Mouse (Mus musculus): ENCODE data around the gene BB287469.
A peak's percentile ranks its signal among the peaks of the same experiment; 100 is the strongest.
"Not testable (repeated sequence)": the region's sequence is repeated elsewhere in the genome, so short reads cannot be mapped to it uniquely, and the experiment has no call there.

Gene BB287469

DNA sequence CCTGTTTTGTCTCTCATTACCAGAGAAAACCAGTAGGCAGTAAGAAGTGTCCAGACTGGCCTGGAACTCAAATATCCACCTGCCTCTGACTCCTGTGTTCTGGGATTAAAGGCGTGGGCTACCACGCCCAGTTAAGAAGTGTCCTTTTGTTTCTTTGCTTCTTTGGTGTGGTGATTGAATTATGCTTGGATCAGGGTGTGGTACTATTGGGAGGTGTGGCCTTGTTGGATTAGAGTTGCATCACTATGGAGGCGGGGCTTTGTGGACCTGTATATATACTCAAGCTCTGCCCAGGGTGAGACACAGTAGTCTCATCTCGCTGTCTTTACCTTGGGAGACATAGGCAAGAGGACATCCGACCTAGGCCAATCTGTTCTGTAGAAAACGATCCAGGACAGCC, at the start of gene BB287469:
Gene BB287469 (plus strand): TSS at position 301 of the 400 bp plus-strand sequence.
- DNase-seq, result not testable (repeated sequence)

DNA sequence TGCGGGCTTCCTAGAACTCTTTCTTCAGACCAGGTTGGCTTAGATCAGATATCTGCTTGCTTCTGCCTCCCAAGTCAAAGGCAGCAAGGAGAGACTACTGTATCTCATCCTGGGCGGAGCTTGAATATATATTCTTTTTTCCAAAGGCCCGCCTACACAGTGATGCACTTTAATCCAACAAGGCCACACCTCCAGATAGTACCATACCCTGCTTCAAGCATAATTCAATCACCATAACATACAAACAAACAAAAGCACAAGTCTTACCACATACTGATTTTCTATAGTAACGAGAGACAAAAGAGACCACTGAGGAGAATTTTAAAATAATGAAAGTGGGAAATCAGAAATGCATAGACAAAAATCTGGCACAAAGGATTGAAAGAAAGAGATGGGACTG, 40.7 kb upstream of the BB287469 start, which contains the start of gene Gm21319:
Gene Gm21319 (minus strand): TSS at position 101 of the 400 bp plus-strand sequence.
- DNase-seq, result not testable (repeated sequence)

DNA sequence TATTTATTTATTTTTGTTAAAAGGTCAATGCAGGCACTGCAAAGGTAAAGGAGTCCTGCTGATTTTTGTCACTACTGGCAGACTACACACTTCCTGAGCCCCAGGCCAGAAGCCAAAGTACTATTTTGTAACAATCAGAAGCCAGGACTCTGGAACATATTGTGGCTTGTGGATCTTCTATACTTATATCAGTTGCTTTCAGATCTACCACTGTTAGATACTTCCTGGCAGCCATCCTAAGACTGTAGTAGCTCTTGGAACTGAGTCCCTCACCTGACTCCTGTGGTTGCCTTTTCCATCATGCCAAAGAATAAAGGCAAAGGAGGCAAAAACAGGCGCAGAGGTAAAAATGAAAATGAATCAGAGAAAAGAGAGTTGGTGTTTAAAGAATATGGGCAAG, 21.2 kb upstream of the BB287469 start, which contains the start of gene Gm21936:
Gene Gm21936 (plus strand): TSS at position 301 of the 400 bp plus-strand sequence.
- not testable (repeated sequence) for DNase-seq

GRCm38 (mm10) chr12:87797971-87798370, 18.4 kb upstream of the BB287469 start:
- DNase-seq, result not testable (repeated sequence)

DNA sequence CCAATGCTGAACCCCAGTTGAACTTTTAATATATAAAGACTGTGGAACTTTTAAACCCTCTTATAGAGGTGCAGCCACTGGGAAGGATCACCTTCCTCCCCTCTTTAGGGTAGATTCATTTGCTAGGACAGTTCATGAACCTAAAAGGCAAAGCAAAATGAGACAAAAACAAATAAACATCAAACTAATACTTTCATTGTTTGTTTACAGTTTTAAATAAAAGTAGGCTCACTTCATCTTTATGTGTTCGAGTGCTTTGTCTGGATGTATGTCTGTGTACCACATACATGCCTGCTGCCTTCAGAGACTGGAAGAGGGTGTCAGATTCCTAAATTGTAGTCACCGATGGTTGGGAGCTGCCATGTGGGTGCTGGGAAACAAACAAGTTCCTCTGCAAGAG, 25.9 kb downstream of the BB287469 start, which contains the start of gene Gm2001:
Gene Gm2001 (minus strand): TSS at position 101 of the 400 bp plus-strand sequence.
- not testable (repeated sequence) for DNase-seq

GRCm38 (mm10) chr12:87850657-87851056, 34.3 kb downstream of the BB287469 start:
- not testable (repeated sequence) for DNase-seq

DNA sequence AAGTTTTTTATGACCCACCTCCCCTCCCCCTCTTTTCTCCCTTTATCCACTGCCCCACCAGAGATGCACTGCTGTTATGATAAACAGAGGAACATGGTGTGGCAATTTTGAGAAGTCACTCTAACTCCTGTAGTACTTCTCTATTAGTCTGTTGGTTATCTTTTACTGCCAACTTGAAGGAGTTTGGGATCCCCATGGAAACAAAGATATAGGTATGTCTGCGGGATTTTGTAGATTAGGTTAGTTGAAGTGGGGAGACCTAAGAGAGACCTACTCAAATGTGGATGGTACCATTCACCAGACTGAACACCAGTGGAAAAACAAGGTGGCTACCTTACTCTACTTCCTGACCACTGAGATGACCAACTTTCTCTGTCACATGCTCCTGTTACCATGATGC, 39.7 kb downstream of the BB287469 start:
- not testable (repeated sequence) for DNase-seq

- peak in 1 of 2 experiments; percentile 2 for DNase-seq
Observed at GRCm38 (mm10) chr12:87861740-87862692, 45.6 kb downstream of the BB287469 start.

GRCm38 (mm10) chr12:87863638-87864037, 47.3 kb downstream of the BB287469 start:
- not testable (repeated sequence) for DNase-seq

GRCm38 (mm10) chr12:87864048-87864447, 47.7 kb downstream of the BB287469 start:
- DNase-seq, result not testable (repeated sequence)

All from cerebellum, adult 18-20 months (tissue).